Comparison of ENCODE assay signal across 30 mouse cellular contexts in the genomic region with DNA sequence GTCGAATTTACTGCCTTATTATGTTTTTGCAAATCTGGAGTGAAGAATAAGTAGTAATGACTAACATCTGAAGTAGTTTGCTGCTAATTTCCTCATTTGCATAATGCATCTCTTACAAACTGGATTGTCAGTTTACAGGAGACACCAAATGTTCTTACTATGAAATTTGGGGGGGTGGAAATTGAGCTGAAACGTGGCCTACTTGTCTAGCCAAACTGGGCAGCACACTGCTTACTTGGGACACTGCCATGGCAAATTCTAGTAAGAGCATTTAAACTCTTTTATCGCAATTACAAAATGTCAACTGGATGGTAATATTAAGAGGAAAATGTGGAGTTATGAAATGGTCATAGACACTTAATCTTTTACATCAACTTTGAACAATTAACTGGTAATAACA. TPM values are rescaled to one million over a fixed set of nuclear protein-coding genes. Genes with fewer than 3 reads are reported as not detected.
DNase-seq lines count a peak whose midpoint lies in the region; ATAC-seq and TF ChIP-seq lines count a peak whose summit lies in the region.
"Had no signal": no experiment of that assay in that cellular context is flagged by ENCODE, and none has a peak within 500 bp of the region (broad histone marks: within the 10 kb centered on the region; RNA-seq: fewer than 3 reads in every experiment).

No protein-coding gene starts in this region.

- peak; percentile 45; the same call in 1 of the 2 replicates for ATAC-seq in forebrain, embryonic 13.5 days
- no peak for ATAC-seq in forebrain, embryonic 11.5 days (replicated peaks; ENCODE audit: low FRiP score)
- ATAC-seq in forebrain, postnatal 0 days: no peak
- no peak for ATAC-seq in megakaryocyte-erythroid progenitor cell, adult 5-6 weeks (replicated peaks; ENCODE audit: low FRiP score, low TSS enrichment, poor library complexity, severe bottlenecking)
- ATAC-seq: activated CD4-positive, CD25-positive, alpha-beta regulatory T cell, adult 4 months; hindbrain, postnatal 0 days; inflammation-experienced regulatory T-cells, adult 6 months; intestine, embryonic 16.5 days had no signal

- H3K9ac ChIP-seq in forebrain, embryonic 13.5 days: no peak overlapping the region
- H3K9ac ChIP-seq in forebrain, embryonic 11.5 days (ENCODE audit: low read length): no peak overlapping the region
- H3K9ac ChIP-seq in forebrain, postnatal 0 days: no peak overlapping the region
- H3K9ac ChIP-seq: embryonic facial prominence, embryonic 13.5 days; heart, embryonic 12.5 days; heart, embryonic 15.5 days; hindbrain, embryonic 14.5 days had no signal

- no peaks in the 10 kb centered on the region for H3K4me1 ChIP-seq in forebrain, embryonic 13.5 days
- H3K4me1 ChIP-seq in forebrain, embryonic 11.5 days (replicated peaks; ENCODE audit: control insufficient read depth, insufficient read depth, low read length): no peaks in the 10 kb centered on the region
- no peaks in the 10 kb centered on the region for H3K4me1 ChIP-seq in forebrain, postnatal 0 days (ENCODE audit: insufficient read depth)
- no peaks in the 10 kb centered on the region for H3K4me1 ChIP-seq in forebrain, embryonic 10.5 days
- H3K4me1 ChIP-seq: embryonic facial prominence, embryonic 10.5 days; heart, embryonic 12.5 days; heart, embryonic 15.5 days had no signal

- no peak overlapping the region for H3K4me2 ChIP-seq in forebrain, embryonic 13.5 days
- no peak overlapping the region for H3K4me2 ChIP-seq in forebrain, embryonic 11.5 days (ENCODE audit: low read depth, low read length, severe bottlenecking)
- H3K4me2 ChIP-seq in forebrain, postnatal 0 days (ENCODE audit: low read depth): no peak overlapping the region
- H3K4me2 ChIP-seq: embryonic facial prominence, embryonic 13.5 days; heart, embryonic 12.5 days; heart, embryonic 15.5 days; hindbrain, embryonic 14.5 days had no signal

- no peaks in the 10 kb centered on the region for H3K9me3 ChIP-seq in forebrain, embryonic 13.5 days (replicated peaks)
- no peaks in the 10 kb centered on the region for H3K9me3 ChIP-seq in forebrain, embryonic 11.5 days (ENCODE audit: control insufficient read depth, low read length)
- no peaks in the 10 kb centered on the region for H3K9me3 ChIP-seq in forebrain, postnatal 0 days (ENCODE audit: low read length)
- no peaks in the 10 kb centered on the region for H3K9me3 ChIP-seq in forebrain, embryonic 10.5 days
- H3K9me3 ChIP-seq: embryonic facial prominence, embryonic 10.5 days; embryonic facial prominence, embryonic 13.5 days; heart, embryonic 12.5 days; heart, embryonic 15.5 days had no signal

- H3K4me3 ChIP-seq in forebrain, embryonic 13.5 days: no peak overlapping the region
- H3K4me3 ChIP-seq in forebrain, embryonic 11.5 days (ENCODE audit: low read depth, low read length): no peak overlapping the region
- no peak overlapping the region for H3K4me3 ChIP-seq in forebrain, postnatal 0 days (ENCODE audit: low read depth, low read length)
- no peak overlapping the region for H3K4me3 ChIP-seq in forebrain, embryonic 10.5 days
- H3K4me3 ChIP-seq: embryonic facial prominence, embryonic 10.5 days; embryonic facial prominence, embryonic 13.5 days; erythroblast, embryonic 14.5 days; gastrocnemius, adult 2 months; heart, embryonic 12.5 days; heart, embryonic 15.5 days had no signal

- WGBS in forebrain, embryonic 13.5 days: 74% methylated on average over 3 of the region's 3 CpGs
- 86% methylated on average over 3 of the region's 3 CpGs for WGBS in forebrain, embryonic 11.5 days
- WGBS in forebrain, postnatal 0 days: 34% methylated on average over 3 of the region's 3 CpGs
- WGBS in forebrain, embryonic 10.5 days: 89% methylated on average over 3 of the region's 3 CpGs

- no peaks in the 10 kb centered on the region for H3K27me3 ChIP-seq in forebrain, embryonic 13.5 days
- no peaks in the 10 kb centered on the region for H3K27me3 ChIP-seq in forebrain, embryonic 11.5 days (ENCODE audit: control insufficient read depth, insufficient read depth, low read length)
- H3K27me3 ChIP-seq in forebrain, postnatal 0 days (ENCODE audit: insufficient read depth, low read length): no peaks in the 10 kb centered on the region
- no peaks in the 10 kb centered on the region for H3K27me3 ChIP-seq in forebrain, embryonic 10.5 days (ENCODE audit: poor library complexity, severe bottlenecking)
- H3K27me3 ChIP-seq: embryonic facial prominence, embryonic 13.5 days; heart, embryonic 12.5 days; heart, embryonic 15.5 days had no signal

- no peak overlapping the region for H3K27ac ChIP-seq in forebrain, embryonic 13.5 days
- no peak overlapping the region for H3K27ac ChIP-seq in forebrain, embryonic 11.5 days (ENCODE audit: low read depth, low read length)
- no peak overlapping the region for H3K27ac ChIP-seq in forebrain, postnatal 0 days (ENCODE audit: low read depth, low read length)
- H3K27ac ChIP-seq in forebrain, embryonic 10.5 days: no peak overlapping the region
- H3K27ac ChIP-seq: embryonic facial prominence, embryonic 10.5 days; gastrocnemius, adult 2 months; heart, embryonic 15.5 days; hindbrain, embryonic 14.5 days; hindbrain, postnatal 0 days had no signal

- TF ChIP-seq CTCF in forebrain, postnatal 0 days (IDR thresholded peaks at IDR 0.05; ENCODE audit: low read depth): no peak

- no peak for DNase-seq in forebrain, embryonic 11.5 days (ENCODE audit: low spot score)
- DNase-seq in forebrain, postnatal 0 days: peak; percentile 7
- no peak for DNase-seq in forebrain, embryonic 10.5 days (ENCODE audit: extremely low spot score, low spot score)
- peak; percentile 5 for DNase-seq in layer of hippocampus, adult 9-11 months
- no peak for DNase-seq in layer of hippocampus, adult 11-12 months (ENCODE audit: low spot score)
- DNase-seq in right cerebral cortex, postnatal 25 days: no peak
- DNase-seq: adrenal gland, adult 8-10 months; adrenal gland, postnatal 25 days; cerebellum, adult 11-12 months; cerebellum, adult 8-10 months; cerebellum, postnatal 36 days; embryo, embryonic 11 days; gastrocnemius, adult 2 months; gastrocnemius, postnatal 14 days; heart, adult 18-20 months; heart, postnatal 10 days; heart, postnatal 4 days had no signal

- no peaks in the 10 kb centered on the region for H3K36me3 ChIP-seq in forebrain, embryonic 13.5 days (ENCODE audit: poor library complexity, severe bottlenecking)
- H3K36me3 ChIP-seq in forebrain, embryonic 11.5 days (ENCODE audit: control insufficient read depth, insufficient read depth, low read length): no peaks in the 10 kb centered on the region
- no peaks in the 10 kb centered on the region for H3K36me3 ChIP-seq in forebrain, postnatal 0 days (ENCODE audit: insufficient read depth)
- H3K36me3 ChIP-seq in forebrain, embryonic 10.5 days (replicated peaks): no peaks in the 10 kb centered on the region
- H3K36me3 ChIP-seq: embryonic facial prominence, embryonic 10.5 days; embryonic facial prominence, embryonic 13.5 days; heart, embryonic 12.5 days; heart, embryonic 15.5 days had no signal

RNA-seq across cellular contexts. Expression of gene Lrrtm3, which starts 56.4 kb away (rescaled TPM):
- polyA plus RNA-seq in forebrain, embryonic 13.5 days (2015; fragmentation: Nextera tagmentation; extraction: Ambion mirVana): 8.1 and 11.7 TPM in 2 replicates
- 2.2 and 2.6 TPM in 2 replicates for polyA plus RNA-seq in forebrain, embryonic 11.5 days (2014; fragmentation: Nextera tagmentation; extraction: Ambion mirVana)
- 26.0 and 29.9 TPM in 2 replicates for total RNA-seq in forebrain, postnatal 0 days (2014; rRNA removed)
- polyA plus RNA-seq in forebrain, postnatal 0 days (2015; fragmentation: Nextera tagmentation; extraction: Ambion mirVana): 12.2 and 25.8 TPM in 2 replicates
- 1.4 and 1.9 TPM in 2 replicates for polyA plus RNA-seq in forebrain, embryonic 10.5 days (2016; fragmentation: Nextera tagmentation; extraction: Ambion mirVana)
- not detected in 2 replicates for total RNA-seq in megakaryocyte-erythroid progenitor cell, adult 5-6 weeks (2014; fragmentation: Nextera tagmentation)
- not detected in 2 replicates for total RNA-seq in megakaryocyte-erythroid progenitor cell, adult 5-6 weeks (2017)
- total RNA-seq: ES-E14 had no signal
- polyA plus RNA-seq: activated CD4-positive, CD25-positive, alpha-beta regulatory T cell, adult 4 months; erythroblast, embryonic 14.5 days had no signal

Comparison
In these comparisons a context has a peak if more than half of its experiments do, and no peak if none do; other contexts are left out.
1. DNase-seq: peak in forebrain, postnatal 0 days (single experiment) and layer of hippocampus, adult 9-11 months (single experiment); none in forebrain, embryonic 11.5 days (single experiment), forebrain, embryonic 10.5 days (single experiment), layer of hippocampus, adult 11-12 months (single experiment) and right cerebral cortex, postnatal 25 days (single experiment).